Mouse (Mus musculus) bone marrow, adult 2 months (tissue): ENCODE results near the gene Mcrip1.

Source experiments
- CTCF ChIP-seq: fragments of 200-500 bp; IDR thresholded peaks from 2 replicates; pipeline ENCODE4 v1.5.1; 2011; ENCODE audit warnings: low read length, control low read depth; ENCODE audit not compliant: control insufficient read depth, insufficient read depth
- POLR2A ChIP-seq: fragments of 200-500 bp; IDR thresholded peaks from 2 replicates; pipeline ENCODE4 v1.6.1; 2011; ENCODE audit warnings: low read depth, mild to moderate bottlenecking, control low read depth, low read length, borderline replicate concordance; ENCODE audit not compliant: control insufficient read depth

- TF ChIP-seq POLR2A (peak; percentile 93; the same call in 1 of the 2 replicates), CTCF (no peak)
Measured at GRCm38 (mm10) chr11:120572752-120573584, 23.4 kb upstream of the Mcrip1 start, which contains the start of gene P4hb.
